Mouse (Mus musculus): ENCODE data around the gene Krt87. TPM values are rescaled to one million over a fixed set of nuclear protein-coding genes. Genes with fewer than 3 reads are reported as not detected.

Krt87 gene
- polyA plus RNA-seq, 1 experiment from 2014 or later = 0.09 TPM

- ATAC-seq (replicated peaks) = no peak
- Histone ChIP-seq H3K27me3 (no peaks in the 10 kb centered on the region), H3K4me1 (0 out of 2 replicates have a peak, but pooled peaks cover 4% of the 10 kb centered on the region), H3K9ac (replicated peaks) (no peak overlapping the region), H3K4me3 (no peak overlapping the region), H3K36me3 (no peaks in the 10 kb centered on the region), H3K4me2 (replicated peaks) (no peak overlapping the region), H3K9me3 (no peaks in the 10 kb centered on the region), H3K27ac (replicated peaks) (no peak overlapping the region)
- 68% methylated on average over 3 of the region's 3 CpGs for WGBS
Measured at GRCm38 (mm10) chr15:101387176-101387575, 51.4 kb downstream of the Krt87 start.

DNA sequence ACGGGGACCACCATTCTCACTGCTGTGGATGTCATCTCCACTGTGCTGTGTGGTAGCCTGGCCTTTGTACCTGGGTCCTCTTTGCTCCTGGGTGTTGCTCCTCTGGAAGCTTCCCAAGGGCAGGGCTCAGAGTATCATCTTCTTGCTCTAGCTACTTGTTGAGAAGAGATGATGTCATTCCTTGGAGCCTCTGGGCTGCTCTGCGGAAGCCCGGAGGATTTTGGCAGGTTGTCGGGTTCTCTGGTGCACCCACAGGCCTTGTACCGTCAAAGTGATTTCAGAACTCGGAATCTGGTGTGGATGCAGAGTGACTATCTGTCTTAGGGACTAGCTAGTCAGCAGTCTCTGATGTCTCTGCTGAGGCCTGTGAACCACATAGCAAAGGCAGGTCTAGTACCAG, 53.5 kb downstream of the Krt87 start:
- Histone ChIP-seq H3K36me3 (no peaks in the 10 kb centered on the region), H3K9ac (replicated peaks) (no peak overlapping the region), H3K27me3 (no peaks in the 10 kb centered on the region), H3K4me1 (0 out of 2 replicates have a peak, but pooled peaks cover 4% of the 10 kb centered on the region), H3K4me3 (no peak overlapping the region), H3K27ac (replicated peaks) (no peak overlapping the region), H3K9me3 (no peaks in the 10 kb centered on the region), H3K4me2 (replicated peaks) (no peak overlapping the region)
- 78% methylated on average over 6 of the region's 6 CpGs for WGBS
- ATAC-seq (replicated peaks) = no peak

DNA sequence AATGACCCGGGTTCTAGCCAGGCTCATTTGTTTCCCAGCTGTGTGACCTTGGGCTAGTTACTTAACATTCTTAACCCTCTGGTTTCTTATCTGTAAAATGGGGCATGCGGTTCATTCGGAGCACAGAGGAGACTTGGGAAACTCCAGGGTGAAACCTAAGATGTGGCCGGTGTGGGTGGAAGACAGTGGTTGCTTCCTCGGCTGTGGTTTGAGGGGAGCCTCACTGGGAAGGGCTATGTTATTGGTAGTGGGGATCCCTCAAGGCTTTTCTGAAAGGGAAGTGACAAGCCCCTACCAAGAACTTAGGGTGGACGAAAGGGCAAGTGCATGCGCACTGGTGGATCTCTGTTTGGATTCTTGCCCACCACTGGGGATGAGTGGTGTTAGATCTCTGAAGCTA, 54.0 kb downstream of the Krt87 start:
- Histone ChIP-seq H3K9ac (replicated peaks) (no peak overlapping the region), H3K4me1 (0 out of 2 replicates have a peak, but pooled peaks cover 4% of the 10 kb centered on the region), H3K27ac (replicated peaks) (no peak overlapping the region), H3K4me3 (no peak overlapping the region), H3K4me2 (replicated peaks) (no peak overlapping the region), H3K36me3 (no peaks in the 10 kb centered on the region), H3K9me3 (no peaks in the 10 kb centered on the region), H3K27me3 (no peaks in the 10 kb centered on the region)
- ATAC-seq (replicated peaks) = no peak
- 80% methylated on average over 7 of the region's 7 CpGs for WGBS

DNA sequence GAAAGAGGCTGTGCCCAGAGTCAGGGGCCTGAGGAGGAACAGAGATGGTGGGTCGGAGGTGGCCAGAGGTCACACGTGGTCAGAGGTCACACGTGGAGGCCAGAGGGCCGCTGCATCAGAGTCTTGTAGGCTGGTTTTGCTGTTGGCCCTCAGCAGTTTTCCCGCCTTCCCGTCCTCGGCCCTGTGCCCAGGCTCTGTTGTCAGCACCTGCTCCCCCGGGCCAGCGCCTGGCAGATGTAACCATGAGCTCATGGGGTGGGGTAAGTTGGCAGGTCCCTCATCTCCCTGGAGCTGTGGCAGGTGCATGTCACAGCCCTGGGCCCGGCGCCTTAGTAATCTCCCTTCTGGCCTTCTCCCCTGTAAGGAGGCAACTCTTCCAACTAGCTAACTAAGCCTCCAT, 55.8 kb downstream of the Krt87 start:
- Histone ChIP-seq H3K9me3 (no peaks in the 10 kb centered on the region), H3K36me3 (no peaks in the 10 kb centered on the region), H3K4me2 (replicated peaks) (no peak overlapping the region), H3K4me1 (0 out of 2 replicates have a peak, but pooled peaks cover 4% of the 10 kb centered on the region), H3K4me3 (no peak overlapping the region), H3K27ac (replicated peaks) (no peak overlapping the region), H3K27me3 (no peaks in the 10 kb centered on the region), H3K9ac (replicated peaks) (no peak overlapping the region)
- 81% methylated on average over 11 of the region's 11 CpGs for WGBS
- no peak for ATAC-seq (replicated peaks)

- Histone ChIP-seq H3K27ac (replicated peaks) (no peak overlapping the region), H3K4me3 (no peak overlapping the region), H3K4me2 (replicated peaks) (no peak overlapping the region), H3K4me1 (0 out of 2 replicates have a peak, but pooled peaks cover 4% of the 10 kb centered on the region), H3K36me3 (no peaks in the 10 kb centered on the region), H3K27me3 (no peaks in the 10 kb centered on the region), H3K9ac (replicated peaks) (no peak overlapping the region), H3K9me3 (no peaks in the 10 kb centered on the region)
- WGBS = 60% methylated on average over 9 of the region's 9 CpGs
- no peak for ATAC-seq (replicated peaks)
Measured at GRCm38 (mm10) chr15:101381758-101382157, 56.8 kb downstream of the Krt87 start.

Other genes with a start within 250 kb of the Krt87 start
- 1.3 and 1.7 TPM in 2 replicates for gene Grasp, start 214.6 kb downstream of the Krt87 start, polyA plus RNA-seq (2015; fragmentation: Nextera tagmentation; extraction: Ambion mirVana)
- gene Nr4a1, start 184.5 kb downstream of the Krt87 start, polyA plus RNA-seq (2015; fragmentation: Nextera tagmentation; extraction: Ambion mirVana) = 3.7 and 4.3 TPM in 2 replicates
- gene Atg101, start 154.5 kb downstream of the Krt87 start, polyA plus RNA-seq (2015; fragmentation: Nextera tagmentation; extraction: Ambion mirVana) = 86.4 and 86.8 TPM in 2 replicates
- 0.37 and 0.48 TPM in 2 replicates for gene 6030408B16Rik, start 145.6 kb downstream of the Krt87 start, polyA plus RNA-seq (2015; fragmentation: Nextera tagmentation; extraction: Ambion mirVana)
- gene Krt80, start 68.6 kb downstream of the Krt87 start, polyA plus RNA-seq (2015; fragmentation: Nextera tagmentation; extraction: Ambion mirVana) = 0.08 TPM in 1 of 2 replicates, not detected in the other
- gene Krt7, start 27.8 kb downstream of the Krt87 start, polyA plus RNA-seq (2015; fragmentation: Nextera tagmentation; extraction: Ambion mirVana) = 0.26 and 0.46 TPM in 2 replicates
- not detected in 2 replicates for gene Krt88, start 8.9 kb upstream of the Krt87 start, polyA plus RNA-seq (2015; fragmentation: Nextera tagmentation; extraction: Ambion mirVana)
- not detected in 2 replicates for gene Krt81, start 24.9 kb upstream of the Krt87 start, polyA plus RNA-seq (2015; fragmentation: Nextera tagmentation; extraction: Ambion mirVana)
- gene Krt86, start 34.7 kb upstream of the Krt87 start, polyA plus RNA-seq (2015; fragmentation: Nextera tagmentation; extraction: Ambion mirVana) = not detected in 2 replicates
- not detected in 2 replicates for gene Krt83, start 52.7 kb upstream of the Krt87 start, polyA plus RNA-seq (2015; fragmentation: Nextera tagmentation; extraction: Ambion mirVana)
- gene Gm49425, start 78.5 kb upstream of the Krt87 start, polyA plus RNA-seq (2015; fragmentation: Nextera tagmentation; extraction: Ambion mirVana) = not detected in 2 replicates
- gene Krt84, start 94.0 kb upstream of the Krt87 start, polyA plus RNA-seq (2015; fragmentation: Nextera tagmentation; extraction: Ambion mirVana) = not detected in 2 replicates
- not detected in 2 replicates for gene Krt82, start 111.9 kb upstream of the Krt87 start, polyA plus RNA-seq (2015; fragmentation: Nextera tagmentation; extraction: Ambion mirVana)
- gene Krt90, start 124.1 kb upstream of the Krt87 start, polyA plus RNA-seq (2015; fragmentation: Nextera tagmentation; extraction: Ambion mirVana) = 0.09 TPM in 1 of 2 replicates, not detected in the other
- 0.08 TPM in 1 of 2 replicates, not detected in the other for gene Krt75, start 135.1 kb upstream of the Krt87 start, polyA plus RNA-seq (2015; fragmentation: Nextera tagmentation; extraction: Ambion mirVana)
- not detected in 2 replicates for gene Gm5414, start 189.4 kb upstream of the Krt87 start, polyA plus RNA-seq (2015; fragmentation: Nextera tagmentation; extraction: Ambion mirVana)
- gene Gm5478, start 208.6 kb upstream of the Krt87 start, polyA plus RNA-seq (2015; fragmentation: Nextera tagmentation; extraction: Ambion mirVana) = not detected in 2 replicates
- gene Krt6b, start 241.5 kb upstream of the Krt87 start, polyA plus RNA-seq (2015; fragmentation: Nextera tagmentation; extraction: Ambion mirVana) = not detected in 2 replicates